In the genomic region with DNA sequence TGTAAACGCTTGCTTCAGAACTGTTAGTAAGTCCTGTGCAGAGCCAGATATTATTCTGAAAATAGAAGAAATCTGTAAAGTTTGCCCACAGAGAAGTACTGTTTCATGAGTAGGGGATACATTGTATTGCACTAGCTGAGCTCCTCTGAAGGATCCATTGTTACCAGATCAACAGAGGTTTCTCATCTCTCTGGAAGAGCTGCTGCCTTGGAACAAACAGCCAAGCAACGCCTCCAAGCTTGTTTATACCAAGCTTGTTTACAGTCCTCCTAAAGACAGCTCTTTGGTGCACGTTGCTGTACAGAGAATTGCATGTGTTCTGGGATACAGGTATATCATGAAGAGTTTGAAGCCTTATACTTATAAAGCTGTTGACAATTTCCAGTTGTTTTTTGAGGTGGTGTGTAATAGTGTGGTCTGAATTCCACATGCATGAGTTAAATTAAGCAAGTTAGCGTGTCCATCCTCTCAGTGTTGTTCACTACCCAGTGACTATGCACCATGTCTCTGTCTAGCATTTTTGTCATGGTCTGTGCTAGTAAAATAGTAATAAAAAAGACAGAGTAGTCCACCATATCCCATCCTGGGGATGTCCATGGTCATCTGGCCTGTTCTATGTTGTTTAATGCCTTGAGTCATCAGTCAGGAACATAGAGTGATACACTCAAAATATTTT, we compare ENCODE assay signal across 21 mouse cellular contexts.
A peak's percentile ranks its signal among the peaks of the same experiment; 100 is the strongest.
DNase-seq lines count a peak whose midpoint lies in the region; ATAC-seq and TF ChIP-seq lines count a peak whose summit lies in the region.
"Had no signal": no experiment of that assay in that cellular context is flagged by ENCODE, and none has a peak within 500 bp of the region (broad histone marks: within the 10 kb centered on the region; RNA-seq: fewer than 3 reads in every experiment).

No protein-coding gene starts in this region.

- no peaks in the 10 kb centered on the region for H3K36me3 ChIP-seq in heart, embryonic 11.5 days (ENCODE audit: control insufficient read depth, insufficient read depth, low read length)
- no peaks in the 10 kb centered on the region for H3K36me3 ChIP-seq in liver, embryonic 14.5 days (replicated peaks; ENCODE audit: control insufficient read depth, insufficient read depth, low read depth)
- H3K36me3 ChIP-seq in hindbrain, embryonic 14.5 days (replicated peaks; ENCODE audit: control insufficient read depth, insufficient read depth) = no peaks in the 10 kb centered on the region
- H3K36me3 ChIP-seq: embryonic facial prominence, embryonic 10.5 days; forebrain, embryonic 12.5 days; kidney, embryonic 15.5 days; midbrain, embryonic 15.5 days had no signal

- H3K4me3 ChIP-seq in heart, embryonic 11.5 days (ENCODE audit: low read depth, low read length) = no peak overlapping the region
- no peak overlapping the region for H3K4me3 ChIP-seq in left cerebral cortex, adult 2 months
- no peak overlapping the region for H3K4me3 ChIP-seq in liver, embryonic 14.5 days (ENCODE audit: insufficient read depth in 1 of 2, low read depth in 2 of 2, low read length in 2 of 2)
- H3K4me3 ChIP-seq in hindbrain, embryonic 14.5 days (replicated peaks; ENCODE audit: low read length) = no peak overlapping the region
- H3K4me3 ChIP-seq: embryonic facial prominence, embryonic 10.5 days; forebrain, embryonic 12.5 days; kidney, embryonic 15.5 days; midbrain, embryonic 15.5 days; myocyte had no signal

- H3K4me1 ChIP-seq in heart, embryonic 11.5 days (ENCODE audit: control insufficient read depth, insufficient read depth, low read length) = peaks cover 54% of the 10 kb centered on the region
- peaks cover 43 to 48% of the 10 kb centered on the region in 2 experiments for H3K4me1 ChIP-seq in liver, embryonic 14.5 days (replicated peaks; ENCODE audit: control insufficient read depth in 2 of 2, insufficient read depth in 2 of 2, low read length in 1 of 2)
- H3K4me1 ChIP-seq in hindbrain, embryonic 14.5 days (replicated peaks; ENCODE audit: control insufficient read depth, insufficient read depth, low read length) = peaks cover 15% of the 10 kb centered on the region

- no peak for ATAC-seq in heart, embryonic 11.5 days (replicated peaks; ENCODE audit: insufficient number of reproducible peaks, low FRiP score, low TSS enrichment)
- ATAC-seq in liver, embryonic 14.5 days (ENCODE audit: insufficient read depth) = no peak
- no peak for ATAC-seq in hindbrain, embryonic 14.5 days (ENCODE audit: low FRiP score)
- ATAC-seq: hindbrain, embryonic 16.5 days; midbrain, embryonic 15.5 days had no signal

- no peak for DNase-seq in heart, postnatal 10 days
- no peak for DNase-seq in left cerebral cortex, adult 2 months (ENCODE audit: extremely low spot score in 1 of 2, low spot score in 2 of 2)
- no peak for DNase-seq in left cerebral cortex, postnatal 25 days (ENCODE audit: low spot score in 2 of 2)
- DNase-seq in brain, adult 2 months (ENCODE audit: low read depth, low spot score) = peak; percentile 71
- no peak for DNase-seq in liver, embryonic 14.5 days (ENCODE audit: low read depth in 3 of 3, low spot score in 3 of 3)
- DNase-seq in kidney, postnatal 10 days = no peak
- no peak for DNase-seq in hindbrain, embryonic 14.5 days (ENCODE audit: low spot score)
- DNase-seq: adrenal gland, postnatal 10 days; cerebellum, adult 11-12 months; cerebellum, postnatal 25 days; gastrocnemius, postnatal 14 days; lung, postnatal 10 days; right cerebral cortex, postnatal 14 days; spleen, adult 18-20 months had no signal

- WGBS in heart, embryonic 11.5 days (ENCODE audit: insufficient replicate concordance) = 78% methylated on average over 4 of the region's 4 CpGs
- WGBS in liver, embryonic 14.5 days (ENCODE audit: insufficient replicate concordance) = 58% methylated on average over 4 of the region's 4 CpGs
- 87% methylated on average over 4 of the region's 4 CpGs for WGBS in hindbrain, embryonic 14.5 days

- no peak for TF ChIP-seq EP300 in liver, embryonic 14.5 days (IDR thresholded peaks at IDR 0.05; ENCODE audit: low read depth)

- no peak overlapping the region for H3K4me2 ChIP-seq in heart, embryonic 11.5 days
- no peak overlapping the region; the same call in 1 of the 2 replicates for H3K4me2 ChIP-seq in liver, embryonic 14.5 days (ENCODE audit: low read depth)
- H3K4me2 ChIP-seq in hindbrain, embryonic 14.5 days (replicated peaks) = no peak overlapping the region
- H3K4me2 ChIP-seq: forebrain, embryonic 12.5 days; kidney, embryonic 15.5 days; midbrain, embryonic 15.5 days had no signal

- H3K9me3 ChIP-seq in heart, embryonic 11.5 days (replicated peaks; ENCODE audit: control insufficient read depth, low read length) = no peaks in the 10 kb centered on the region
- H3K9me3 ChIP-seq in liver, embryonic 14.5 days (ENCODE audit: control insufficient read depth, low read length) = no peaks in the 10 kb centered on the region
- H3K9me3 ChIP-seq in hindbrain, embryonic 14.5 days (ENCODE audit: control insufficient read depth, low read length) = no peaks in the 10 kb centered on the region
- H3K9me3 ChIP-seq: embryonic facial prominence, embryonic 10.5 days; forebrain, embryonic 12.5 days; kidney, embryonic 15.5 days; midbrain, embryonic 15.5 days had no signal

- H3K9ac ChIP-seq in heart, embryonic 11.5 days (ENCODE audit: low read depth, low read length) = no peak overlapping the region
- H3K9ac ChIP-seq in liver, embryonic 14.5 days (replicated peaks) = no peak overlapping the region
- H3K9ac ChIP-seq in hindbrain, embryonic 14.5 days = no peak overlapping the region
- H3K9ac ChIP-seq: forebrain, embryonic 12.5 days; kidney, embryonic 15.5 days; midbrain, embryonic 15.5 days had no signal

- TF ChIP-seq CTCF in left cerebral cortex, adult 2 months (IDR thresholded peaks at IDR 0.05) = no peak
- no peak for TF ChIP-seq CTCF in liver, embryonic 14.5 days (IDR thresholded peaks at IDR 0.05; ENCODE audit: low read depth)

- no peaks in the 10 kb centered on the region for H3K27me3 ChIP-seq in heart, embryonic 11.5 days (ENCODE audit: control insufficient read depth, insufficient read depth, low read length)
- no peaks in the 10 kb centered on the region for H3K27me3 ChIP-seq in liver, embryonic 14.5 days (ENCODE audit: control insufficient read depth, insufficient read depth, low read length)
- H3K27me3 ChIP-seq in hindbrain, embryonic 14.5 days (ENCODE audit: control insufficient read depth, insufficient read depth, low read length) = no peaks in the 10 kb centered on the region
- H3K27me3 ChIP-seq: kidney, embryonic 15.5 days; midbrain, embryonic 15.5 days had no signal

- peak overlapping the region; percentile 71; the same call in 1 of the 2 replicates for H3K27ac ChIP-seq in heart, embryonic 11.5 days (ENCODE audit: low read depth, low read length)
- H3K27ac ChIP-seq in left cerebral cortex, adult 2 months = peak overlapping the region; percentile 60
- peak overlapping the region; percentile 56; the same call in 1 of the 2 replicates for H3K27ac ChIP-seq in liver, embryonic 14.5 days
- no peak overlapping the region for H3K27ac ChIP-seq in hindbrain, embryonic 14.5 days
- H3K27ac ChIP-seq: forebrain, embryonic 12.5 days; kidney, embryonic 15.5 days; midbrain, embryonic 15.5 days had no signal

- intact Hi-C loops in heart, postnatal 10 days (cut with DNase I) = loop anchor here (5.0 kb wide), 2 partner anchors 33 to 73 kb away; no protein-coding TSS in a partner anchor
- intact Hi-C loops in left cerebral cortex, adult 2 months (cut with DNase I) = loop anchor here (5.0 kb wide), 1 partner anchor 48 kb away; no protein-coding TSS in a partner anchor
- intact Hi-C loops in left cerebral cortex, postnatal 25 days (cut with DNase I) = loop anchor here (5.0 kb wide), 1 partner anchor 73 kb away; no protein-coding TSS in a partner anchor
